Mouse (Mus musculus): ENCODE results near the gene Tmem150a. TPM values are rescaled to one million over a fixed set of nuclear protein-coding genes. Genes with fewer than 3 reads are reported as not detected.
A peak's percentile ranks its signal among the peaks of the same experiment; 100 is the strongest.

Gene Tmem150a
- polyA plus RNA-seq, 1 experiment, result 3.0 TPM

- Histone ChIP-seq H3K4me3 (ENCODE audit: insufficient read depth, low read length) (peak overlapping the region; percentile 88), H3K4me1 (ENCODE audit: control insufficient read depth, insufficient read depth, low read length) (peaks cover 47% of the 10 kb centered on the region), H3K27ac (ENCODE audit: insufficient read depth, low read depth, low read length) (peak overlapping the region; percentile 40)
- TF ChIP-seq POLR2A (IDR thresholded peaks at IDR 0.05; ENCODE audit: borderline replicate concordance, low read depth, low read length) (no peak), CTCF (IDR thresholded peaks at IDR 0.05; ENCODE audit: low read depth, low read length) (no peak)
Observed at GRCm38 (mm10) chr6:72348411-72348810, 6.8 kb upstream of the Tmem150a start.

DNA sequence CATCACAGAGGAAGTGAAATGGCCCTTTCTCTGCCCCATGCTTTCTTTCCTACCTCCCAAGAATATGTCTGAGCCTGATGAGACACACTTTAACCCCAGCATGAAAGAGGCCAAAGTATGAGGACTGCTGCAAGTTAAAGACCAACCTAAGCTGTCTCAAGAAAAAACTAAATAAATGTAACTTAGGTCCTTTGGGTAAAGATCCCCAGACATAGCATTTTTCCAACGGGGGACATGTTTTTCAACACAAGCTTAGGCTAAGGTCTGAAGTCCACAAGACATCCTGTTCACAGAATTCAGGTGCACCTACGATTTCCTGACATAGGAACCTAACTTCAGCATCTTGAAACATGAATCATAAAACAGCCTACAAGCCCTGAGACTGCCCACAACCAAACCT lies 5.0 kb upstream of the Tmem150a start:
- peaks cover 50% of the 10 kb centered on the region for H3K4me1 ChIP-seq (ENCODE audit: control insufficient read depth, insufficient read depth, low read length)
- H3K27ac ChIP-seq (ENCODE audit: insufficient read depth, low read depth, low read length), result peak overlapping the region; percentile 15; the same call in 1 of the 2 replicates
- H3K4me3 ChIP-seq (ENCODE audit: insufficient read depth, low read length), result no peak overlapping the region
- TF ChIP-seq CTCF (IDR thresholded peaks at IDR 0.05; ENCODE audit: low read depth, low read length) (no peak), POLR2A (IDR thresholded peaks at IDR 0.05; ENCODE audit: borderline replicate concordance, low read depth, low read length) (no peak)

- no peak for TF ChIP-seq POLR2A (IDR thresholded peaks at IDR 0.05; ENCODE audit: borderline replicate concordance, low read depth, low read length)
- Histone ChIP-seq H3K27ac (ENCODE audit: insufficient read depth, low read depth, low read length) (no peak overlapping the region), H3K4me1 (ENCODE audit: control insufficient read depth, insufficient read depth, low read length) (peaks cover 43% of the 10 kb centered on the region), H3K4me3 (ENCODE audit: insufficient read depth, low read length) (no peak overlapping the region)
Observed at GRCm38 (mm10) chr6:72352636-72353405, 2.4 kb upstream of the Tmem150a start.

- Histone ChIP-seq H3K27ac (ENCODE audit: insufficient read depth, low read depth, low read length) (no peak overlapping the region), H3K4me1 (ENCODE audit: control insufficient read depth, insufficient read depth, low read length) (peaks cover 33% of the 10 kb centered on the region), H3K4me3 (ENCODE audit: insufficient read depth, low read length) (no peak overlapping the region)
- TF ChIP-seq CTCF (IDR thresholded peaks at IDR 0.05; ENCODE audit: low read depth, low read length), result no peak
- no peak for TF ChIP-seq POLR2A (IDR thresholded peaks at IDR 0.05; ENCODE audit: borderline replicate concordance, low read depth, low read length)
Observed at GRCm38 (mm10) chr6:72354025-72354424, 1.2 kb upstream of the Tmem150a start.

DNA sequence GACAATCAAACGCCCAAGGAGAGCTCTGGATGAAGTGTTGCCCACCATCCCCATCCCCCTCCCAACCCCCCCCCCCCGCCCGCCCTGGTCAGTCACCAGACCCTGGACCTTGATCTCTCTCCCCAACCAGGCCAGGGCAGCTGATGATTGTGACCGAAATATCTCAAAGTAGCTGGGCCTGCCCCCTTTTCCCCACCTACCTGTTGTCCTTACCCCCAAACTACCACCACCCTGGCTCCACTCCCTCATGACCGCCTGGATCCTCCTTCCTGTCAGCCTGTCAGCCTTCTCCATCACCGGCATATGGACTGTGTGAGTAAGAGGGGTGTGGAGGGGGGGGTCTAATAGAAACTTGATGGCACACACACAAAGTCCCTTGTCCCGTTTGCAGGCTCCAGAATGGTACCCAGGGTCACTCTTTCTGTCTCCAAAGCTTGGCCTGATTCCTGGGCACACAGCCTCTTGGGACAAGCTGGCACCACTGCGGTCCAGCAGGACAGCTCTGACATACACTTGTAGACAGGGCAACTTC lies 820 bp downstream of the Tmem150a start:
- no peak for TF ChIP-seq CTCF (IDR thresholded peaks at IDR 0.05; ENCODE audit: low read depth, low read length)
- TF ChIP-seq POLR2A (IDR thresholded peaks at IDR 0.05; ENCODE audit: borderline replicate concordance, low read depth, low read length), result no peak
- H3K27ac ChIP-seq (ENCODE audit: insufficient read depth, low read depth, low read length), result no peak overlapping the region
- H3K4me1 ChIP-seq (ENCODE audit: control insufficient read depth, insufficient read depth, low read length), result peaks cover 17% of the 10 kb centered on the region
- peak overlapping the region; percentile 65; the same call in 1 of the 2 replicates for H3K4me3 ChIP-seq (ENCODE audit: insufficient read depth, low read length)

GRCm38 (mm10) chr6:72357164-72358079 lies 2.2 kb downstream of the Tmem150a start:
- peaks cover 18% of the 10 kb centered on the region for H3K4me1 ChIP-seq (ENCODE audit: control insufficient read depth, insufficient read depth, low read length)
- TF ChIP-seq CTCF (IDR thresholded peaks at IDR 0.05; ENCODE audit: low read depth, low read length), result no peak
- TF ChIP-seq POLR2A (IDR thresholded peaks at IDR 0.05; ENCODE audit: borderline replicate concordance, low read depth, low read length), result no peak
- no peak overlapping the region for H3K4me3 ChIP-seq (ENCODE audit: insufficient read depth, low read length)

DNA sequence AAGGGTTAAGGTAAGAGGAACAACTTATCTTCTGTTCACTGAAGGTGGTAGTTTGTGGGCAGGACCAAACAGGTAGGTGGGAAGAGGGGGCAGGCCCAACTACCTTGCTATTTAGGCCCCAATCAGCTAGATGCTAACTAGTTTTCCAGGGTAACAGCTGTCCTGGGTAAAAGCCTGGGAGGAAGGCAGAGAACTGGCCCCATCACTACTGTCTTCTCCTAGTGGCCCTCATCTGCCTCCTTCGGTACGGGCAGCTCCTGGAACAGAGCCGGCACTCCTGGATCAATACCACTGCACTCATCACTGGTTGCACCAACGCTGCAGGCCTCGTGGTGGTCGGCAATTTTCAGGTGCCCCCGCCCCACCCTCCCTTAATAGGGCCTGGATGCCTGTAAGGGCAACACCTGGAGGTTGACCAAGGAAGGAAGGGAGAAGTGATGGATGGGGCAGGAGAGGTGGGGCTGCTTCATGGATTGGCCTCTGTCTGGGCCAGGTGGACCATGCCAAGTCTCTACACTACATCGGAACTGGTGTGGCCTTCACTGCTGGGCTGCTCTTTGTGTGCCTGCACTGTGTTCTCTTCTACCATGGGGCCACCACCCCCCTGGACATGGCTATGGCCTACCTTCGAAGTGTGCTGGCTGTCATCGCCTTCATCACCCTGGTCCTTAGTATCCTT lies 3.0 kb downstream of the Tmem150a start:
- Histone ChIP-seq H3K4me1 (ENCODE audit: control insufficient read depth, insufficient read depth, low read length) (peaks cover 11% of the 10 kb centered on the region), H3K27ac (ENCODE audit: insufficient read depth, low read depth, low read length) (no peak overlapping the region), H3K4me3 (ENCODE audit: insufficient read depth, low read length) (no peak overlapping the region)
- TF ChIP-seq POLR2A (IDR thresholded peaks at IDR 0.05; ENCODE audit: borderline replicate concordance, low read depth, low read length) (no peak), CTCF (IDR thresholded peaks at IDR 0.05; ENCODE audit: low read depth, low read length) (no peak)

More at GRCm38 (mm10) chr6:72357164-72358079, 2.2 kb downstream of the Tmem150a start:
- H3K27ac ChIP-seq (ENCODE audit: insufficient read depth, low read depth, low read length), result no peak overlapping the region

GRCm38 (mm10) chr6:72359343-72359742 lies 4.1 kb downstream of the Tmem150a start:
- H3K27ac ChIP-seq (ENCODE audit: insufficient read depth, low read depth, low read length), result no peak overlapping the region
- TF ChIP-seq POLR2A (IDR thresholded peaks at IDR 0.05; ENCODE audit: borderline replicate concordance, low read depth, low read length) (no peak), CTCF (IDR thresholded peaks at IDR 0.05; ENCODE audit: low read depth, low read length) (no peak)
- H3K4me3 ChIP-seq (ENCODE audit: insufficient read depth, low read length), result no peak overlapping the region
- H3K4me1 ChIP-seq (ENCODE audit: control insufficient read depth, insufficient read depth, low read length), result peaks cover 10% of the 10 kb centered on the region

DNA sequence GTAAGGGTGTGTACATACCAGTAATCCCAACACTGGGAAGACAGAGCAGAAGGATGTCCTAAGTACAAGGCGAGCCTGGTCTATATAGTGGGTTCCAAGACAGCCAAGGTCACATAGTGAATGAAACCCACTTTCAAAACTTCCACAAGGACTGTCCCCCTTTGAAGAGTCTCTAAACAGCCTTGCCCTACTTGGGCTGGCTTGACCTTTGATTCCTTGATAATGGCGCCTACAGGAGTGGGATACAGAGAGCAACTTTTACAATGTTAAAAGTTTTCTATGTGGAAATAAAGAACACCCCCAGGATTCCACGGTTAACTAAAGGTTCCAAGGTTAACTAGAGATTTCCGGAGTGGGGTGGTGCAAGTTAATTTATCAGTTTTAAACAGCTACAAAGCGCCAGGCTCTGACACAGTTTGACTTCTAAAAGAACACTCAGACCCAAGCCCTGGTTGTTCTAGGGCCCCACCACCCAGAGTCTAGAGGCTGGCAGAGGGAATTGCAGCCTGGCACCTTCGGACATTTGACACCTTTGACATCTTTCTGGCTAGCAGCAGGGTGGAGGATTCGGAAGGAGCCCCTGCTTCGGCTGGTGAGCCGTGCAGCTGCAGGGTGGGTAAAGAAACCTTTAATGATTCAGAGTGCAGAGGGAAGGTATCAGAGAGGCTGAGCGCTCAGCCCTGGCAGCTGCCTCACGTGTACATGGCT lies 4.8 kb downstream of the Tmem150a start:
- Histone ChIP-seq H3K4me3 (ENCODE audit: insufficient read depth, low read length) (no peak overlapping the region), H3K27ac (ENCODE audit: insufficient read depth, low read depth, low read length) (no peak overlapping the region), H3K4me1 (ENCODE audit: control insufficient read depth, insufficient read depth, low read length) (peaks cover 5% of the 10 kb centered on the region)
- TF ChIP-seq CTCF (IDR thresholded peaks at IDR 0.05; ENCODE audit: low read depth, low read length) (no peak), POLR2A (IDR thresholded peaks at IDR 0.05; ENCODE audit: borderline replicate concordance, low read depth, low read length) (no peak)
